Mouse (Mus musculus): ENCODE results near the gene Fbxl15.

DNA sequence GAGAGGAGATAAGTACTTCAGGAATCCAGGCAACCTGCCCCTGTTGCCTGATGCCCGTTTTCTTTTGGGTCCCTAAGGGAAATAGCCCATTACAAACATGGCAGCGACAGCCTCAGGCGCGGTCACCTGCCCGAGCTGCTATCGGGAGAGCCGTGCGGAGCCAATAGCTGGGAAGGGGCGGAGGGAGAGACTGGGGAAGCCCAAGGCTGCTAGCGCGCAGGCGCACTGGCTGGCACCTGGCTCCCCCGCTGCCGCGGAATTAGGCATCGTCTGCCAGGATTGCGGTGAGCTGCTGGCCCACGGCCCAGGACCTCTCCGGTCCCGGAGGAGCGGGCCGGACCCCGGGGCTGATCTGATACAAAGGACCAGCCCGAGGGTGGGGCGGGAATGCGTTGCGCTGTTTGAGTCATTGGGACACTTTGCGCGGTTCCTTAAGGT, 28.7 kb downstream of the Fbxl15 start:
- TF ChIP-seq CTCF (IDR thresholded peaks at IDR 0.05; ENCODE audit: borderline replicate concordance, extremely low read depth, insufficient read depth, insufficient read length) (no peak), POLR2A (IDR thresholded peaks at IDR 0.05; ENCODE audit: borderline replicate concordance, extremely low read depth, insufficient read depth, insufficient read length, poor library complexity, severe bottlenecking) (peak; percentile 30; the same call in 1 of the 2 replicates)
